Mouse (Mus musculus) C3H10T1/2 (cell line): ENCODE measurements around the gene Zfyve1. TPM values are rescaled to one million over a fixed set of nuclear protein-coding genes. Genes with fewer than 3 reads are reported as not detected.

Source experiments
- polyA plus RNA-seq, 2 experiments: library from polyadenylated mRNA; unstranded; fragments of >200 nt; fragmentation: generic; extraction: Trizol; gene quantifications; one replicate each; pipeline ENCODE4 v1.2.1; 2012; ENCODE audit warnings: missing spikeins in 2 of 2

Zfyve1 gene
- polyA plus RNA-seq: 10 to 100 TPM in 1 of 2 experiments, 1 to 10 TPM in 1; 2.6 to 26.4 TPM

GRCm38 (mm10) chr12:83597025-83597501 is at the start of gene Zfyve1:
Gene Zfyve1 (minus strand): TSS chr12:83597222.

GRCm38 (mm10) chr12:83630936-83631335 is 33.9 kb upstream of the Zfyve1 start, which contains the start of gene Rbm25:
Gene Rbm25 (plus strand): TSS chr12:83631236.

GRCm38 (mm10) chr12:83520311-83520890 is 76.6 kb downstream of the Zfyve1 start, which contains the start of gene Dcaf4:
Gene Dcaf4 (plus strand): TSS chr12:83520466.

Other genes starting within 250 kb of the Zfyve1 start
- under 1 TPM; 0.06 to 0.19 TPM for gene Dpf3, start 109.5 kb downstream of the Zfyve1 start, polyA plus RNA-seq
- gene Dcaf4, start 76.8 kb downstream of the Zfyve1 start, polyA plus RNA-seq: 10 to 100 TPM; 12.1 to 38.7 TPM
- 10 to 100 TPM in 1 of 2 experiments, 1 to 10 TPM in 1; 8.0 to 18.3 TPM for gene Rbm25, start 34.0 kb upstream of the Zfyve1 start, polyA plus RNA-seq
- 10 to 100 TPM; 22.5 to 43.9 TPM for gene Psen1, start 90.9 kb upstream of the Zfyve1 start, polyA plus RNA-seq
- not detected for gene Papln, start 166.4 kb upstream of the Zfyve1 start, polyA plus RNA-seq